Mouse (Mus musculus) cerebellum, adult 18-20 months (tissue): ENCODE measurements around the gene Nrp1.

Experiments used
- DNase-seq, 2 experiments: peaks; one replicate each; pipeline ENCODE4 v3.0.0; 2021

Gene Nrp1

GRCm38 (mm10) chr8:128371026-128371425, 12.6 kb downstream of the Nrp1 start:
- no peak for DNase-seq

- no peak for DNase-seq
Observed at GRCm38 (mm10) chr8:128371789-128372188, 13.4 kb downstream of the Nrp1 start.

GRCm38 (mm10) chr8:128372724-128373123, 14.3 kb downstream of the Nrp1 start:
- DNase-seq, result no peak

GRCm38 (mm10) chr8:128373418-128373817, 15.0 kb downstream of the Nrp1 start:
- DNase-seq, result no peak

- no peak for DNase-seq
Observed at GRCm38 (mm10) chr8:128375291-128375690, 16.9 kb downstream of the Nrp1 start.

- DNase-seq, result no peak
Observed at GRCm38 (mm10) chr8:128383176-128383575, 24.8 kb downstream of the Nrp1 start.

GRCm38 (mm10) chr8:128384366-128384765, 26.0 kb downstream of the Nrp1 start:
- DNase-seq, result no peak

- DNase-seq, result no peak
Observed at GRCm38 (mm10) chr8:128384921-128385332, 26.5 kb downstream of the Nrp1 start.

GRCm38 (mm10) chr8:128386963-128387621, 28.7 kb downstream of the Nrp1 start:
- no peak for DNase-seq

GRCm38 (mm10) chr8:128390759-128391158, 32.4 kb downstream of the Nrp1 start:
- DNase-seq, result no peak

GRCm38 (mm10) chr8:128391182-128391760, 32.9 kb downstream of the Nrp1 start:
- no peak for DNase-seq

GRCm38 (mm10) chr8:128394671-128395193, 36.3 kb downstream of the Nrp1 start:
- no peak for DNase-seq

- DNase-seq, result no peak
Observed at GRCm38 (mm10) chr8:128396968-128397367, 38.6 kb downstream of the Nrp1 start.

GRCm38 (mm10) chr8:128397441-128397840, 39.0 kb downstream of the Nrp1 start:
- no peak for DNase-seq

- DNase-seq, result no peak
Observed at GRCm38 (mm10) chr8:128398472-128399091, 40.2 kb downstream of the Nrp1 start.

- no peak for DNase-seq
Observed at GRCm38 (mm10) chr8:128400286-128400685, 41.9 kb downstream of the Nrp1 start.

GRCm38 (mm10) chr8:128404876-128405275, 46.5 kb downstream of the Nrp1 start:
- no peak for DNase-seq

GRCm38 (mm10) chr8:128413381-128413780, 55.0 kb downstream of the Nrp1 start:
- no peak for DNase-seq

- no peak for DNase-seq
Observed at GRCm38 (mm10) chr8:128415730-128416684, 57.6 kb downstream of the Nrp1 start.

GRCm38 (mm10) chr8:128416896-128417295, 58.5 kb downstream of the Nrp1 start:
- no peak for DNase-seq

- DNase-seq, result no peak
Observed at GRCm38 (mm10) chr8:128417956-128418796, 59.8 kb downstream of the Nrp1 start.

- DNase-seq, result no peak
Observed at GRCm38 (mm10) chr8:128419984-128420383, 61.6 kb downstream of the Nrp1 start.
